Mouse (Mus musculus) ES-Bruce4 (cell line): ENCODE measurements around the gene Orai3.

ENCODE experiments used
- CTCF ChIP-seq: IDR thresholded peaks from one replicate; pipeline ENCODE4 v1.8.1; 2011; ENCODE audit warnings: low read depth, low read length
- POLR2A ChIP-seq: IDR thresholded peaks from one replicate; pipeline ENCODE4 v1.8.1; 2011; ENCODE audit warnings: low read length; ENCODE audit not compliant: insufficient read depth

DNA sequence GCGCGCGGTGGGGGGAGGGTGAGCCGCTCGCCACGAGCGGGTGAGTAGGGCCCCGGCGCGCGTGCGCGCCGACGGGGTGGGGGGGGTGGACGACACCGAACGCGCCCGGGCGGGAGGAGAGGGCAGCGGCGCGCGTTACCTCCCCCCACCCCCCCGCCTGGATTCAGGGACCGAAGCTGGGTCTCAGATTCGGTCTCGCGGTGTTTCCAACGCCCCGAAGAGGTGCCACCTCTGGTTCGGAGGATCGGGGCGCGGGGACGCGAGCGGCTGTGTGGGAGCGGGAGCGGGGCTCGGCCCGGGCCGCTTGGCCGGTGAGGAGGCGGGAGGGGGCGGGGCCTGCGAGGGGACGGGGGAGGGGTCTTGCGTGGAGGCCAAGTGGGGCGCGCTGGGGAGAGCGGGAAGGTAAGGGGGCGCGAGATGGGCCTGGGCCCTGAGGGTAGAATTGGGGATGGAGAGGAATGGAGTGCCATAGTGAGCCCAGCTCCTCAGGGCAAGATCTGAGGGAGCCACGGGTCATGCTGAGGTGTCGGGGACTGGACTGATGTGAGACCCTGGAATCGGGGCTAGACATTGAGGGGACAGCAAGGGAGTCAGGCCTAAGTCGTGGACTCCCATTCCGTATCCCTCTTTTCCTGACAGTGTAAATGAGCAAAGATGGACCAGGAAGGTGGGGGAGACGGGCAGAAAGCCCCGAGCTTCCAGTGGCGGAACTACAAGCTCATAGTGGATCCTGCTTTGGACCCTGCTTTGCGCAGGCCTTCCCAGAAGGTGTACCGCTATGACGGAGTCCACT, 8.1 kb downstream of the Orai3 start:
- TF ChIP-seq CTCF (no peak), POLR2A (no peak)
